Mouse (Mus musculus) myocyte (in vitro differentiated cells): ENCODE results near the gene Tbc1d15.

Experiments
- CEBPB ChIP-seq: IDR thresholded peaks from 2 replicates; pipeline ENCODE4 v1.6.1; 2011; ENCODE audit warnings: mild to moderate bottlenecking, moderate library complexity; ENCODE audit not compliant: poor library complexity, insufficient read depth, severe bottlenecking
- E2F4 ChIP-seq: IDR thresholded peaks from one replicate; pipeline ENCODE4 v1.6.1; 2011; ENCODE audit warnings: mild to moderate bottlenecking, control low read depth, moderate library complexity; ENCODE audit not compliant: insufficient read depth
- MAX ChIP-seq: IDR thresholded peaks from one replicate; pipeline ENCODE4 v1.6.1; 2011; ENCODE audit warnings: low read depth, mild to moderate bottlenecking, control low read depth
- MYOG ChIP-seq, 3 experiments: IDR thresholded peaks; one replicate each; pipeline ENCODE4 v1.6.1; 2011; ENCODE audit warnings: control low read depth in 2 of 3, low read depth in 2 of 3, mild to moderate bottlenecking in 2 of 3; ENCODE audit not compliant: insufficient read length in 2 of 3, control insufficient read depth in 1 of 3, insufficient read depth in 1 of 3
- POLR2A ChIP-seq: IDR thresholded peaks from one replicate; pipeline ENCODE4 v1.6.1; 2011; ENCODE audit warnings: low read depth, mild to moderate bottlenecking, control low read depth, moderate library complexity; ENCODE audit not compliant: insufficient read length
- POLR2AphosphoS2 ChIP-seq: IDR thresholded peaks from one replicate; pipeline ENCODE4 v1.6.1; 2011; ENCODE audit warnings: low read depth, control low read depth; ENCODE audit not compliant: insufficient read length
- REST ChIP-seq: IDR thresholded peaks from one replicate; pipeline ENCODE4 v1.6.1; 2011; ENCODE audit warnings: mild to moderate bottlenecking, control low read depth, moderate library complexity; ENCODE audit not compliant: insufficient read depth, insufficient read length
- SRF ChIP-seq: IDR thresholded peaks from one replicate; pipeline ENCODE4 v1.6.1; 2011; ENCODE audit warnings: low read depth; ENCODE audit not compliant: control insufficient read depth, insufficient read length
- TCF12 ChIP-seq: IDR thresholded peaks from one replicate; pipeline ENCODE4 v1.6.1; 2011; ENCODE audit warnings: mild to moderate bottlenecking, control low read depth; ENCODE audit not compliant: poor library complexity, insufficient read depth, severe bottlenecking
- USF1 ChIP-seq: IDR thresholded peaks from one replicate; pipeline ENCODE4 v1.6.1; 2011; ENCODE audit warnings: low read depth, mild to moderate bottlenecking, control low read depth, moderate library complexity

GRCm38 (mm10) chr10:115296401-115296935 lies 45.2 kb upstream of the Tbc1d15 start:
- TF ChIP-seq POLR2A, result no peak
- TF ChIP-seq CEBPB, result no peak
- no peak for TF ChIP-seq E2F4
- TF ChIP-seq MYOG (IDR thresholded peaks at IDR 0.05; ENCODE audit: control insufficient read depth in 1 of 3, insufficient read depth in 1 of 3, insufficient read length in 2 of 3, low read depth in 2 of 3), result no peak
- TF ChIP-seq POLR2AphosphoS2, result no peak
- TF ChIP-seq USF1, result no peak
- TF ChIP-seq TCF12, result no peak
- no peak for TF ChIP-seq MAX
- TF ChIP-seq SRF, result no peak
- TF ChIP-seq REST, result no peak
